Mouse (Mus musculus): ENCODE measurements around the gene Chmp2b. TPM values are rescaled to one million over a fixed set of nuclear protein-coding genes. Genes with fewer than 3 reads are reported as not detected.

Gene Chmp2b
- total RNA-seq, 2 experiments from 2014 or later, result 39.4 to 64.5 TPM

GRCm38 (mm10) chr16:65529589-65529988 is 32.9 kb downstream of the Chmp2b start:
- ATAC-seq (replicated peaks; ENCODE audit: poor library complexity), result no peak

GRCm38 (mm10) chr16:65526695-65527094 is 35.8 kb downstream of the Chmp2b start:
- no peak for ATAC-seq (replicated peaks; ENCODE audit: poor library complexity)

- no peak for ATAC-seq (replicated peaks; ENCODE audit: poor library complexity)
These were observed 36.5 kb downstream of the Chmp2b start for GRCm38 (mm10) chr16:65526004-65526403.

- no peak for ATAC-seq (replicated peaks; ENCODE audit: poor library complexity)
These were observed 42.3 kb downstream of the Chmp2b start, which contains the start of gene Pou1f1 for GRCm38 (mm10) chr16:65520211-65520610. Pou1f1 (plus strand) TSS chr16:65520511.

GRCm38 (mm10) chr16:65514223-65514622 is 48.3 kb downstream of the Chmp2b start:
- ATAC-seq (replicated peaks; ENCODE audit: poor library complexity), result no peak

GRCm38 (mm10) chr16:65497049-65497448 is 65.5 kb downstream of the Chmp2b start:
- ATAC-seq (replicated peaks; ENCODE audit: poor library complexity), result peak; percentile 87

GRCm38 (mm10) chr16:65496030-65496429 is 66.5 kb downstream of the Chmp2b start:
- peak; percentile 85 for ATAC-seq (replicated peaks; ENCODE audit: poor library complexity)

Other genes starting within 250 kb of the Chmp2b start
- gene Pou1f1, start 42.2 kb downstream of the Chmp2b start, total RNA-seq (2015), result not detected in 2 replicates
- gene Pou1f1, start 42.2 kb downstream of the Chmp2b start, total RNA-seq (2017), result not detected in 2 replicates